Mouse (Mus musculus) forebrain, embryonic 14.5 days (tissue): ENCODE results near the gene Gtsf2. TPM values are rescaled to one million over a fixed set of nuclear protein-coding genes. Genes with fewer than 3 reads are reported as not detected.

Experiments
- ATAC-seq: fragments of 200-750 bp; cut with Nextera tagmentation; 2 replicates; pipeline ENCODE4 v1.8.0; 2017; ENCODE audit warnings: mild to moderate bottlenecking, moderate library complexity
- DNase-seq: peaks from one replicate; pipeline ENCODE4 v3.0.0-alpha.2; 2015; ENCODE audit warnings: low spot score
- H3K27ac ChIP-seq: fragments of 300-500 bp; sonication (generic); 2 replicates; pipeline ENCODE4 v1.5.1; 2014; ENCODE audit warnings: low read depth, mild to moderate bottlenecking, control low read depth, low read length, moderate library complexity
- H3K27me3 ChIP-seq: fragments of 300-500 bp; sonication (generic); replicated peaks from 2 replicates; pipeline ENCODE4 v1.6.1; 2014; ENCODE audit warnings: low read length, control low read depth, mixed read lengths; ENCODE audit not compliant: control insufficient read depth, insufficient read depth
- H3K36me3 ChIP-seq: fragments of 300-500 bp; sonication (generic); 2 replicates; pipeline ENCODE4 v1.6.1; 2014; ENCODE audit warnings: low read length, control low read depth; ENCODE audit not compliant: control insufficient read depth, insufficient read depth
- H3K4me1 ChIP-seq: fragments of 300-500 bp; sonication (generic); 2 replicates; pipeline ENCODE4 v1.6.1; 2014; ENCODE audit warnings: antibody characterized with exemption, low read length, control low read depth; ENCODE audit not compliant: control insufficient read depth, insufficient read depth
- H3K4me2 ChIP-seq: fragments of 300-500 bp; sonication (generic); 2 replicates; pipeline ENCODE4 v1.6.1; 2014; ENCODE audit warnings: mild to moderate bottlenecking, control low read depth, low read length
- H3K4me3 ChIP-seq: fragments of 300-500 bp; sonication (generic); 2 replicates; pipeline ENCODE4 v1.5.1; 2014; ENCODE audit warnings: low read depth, low read length, control low read depth
- H3K9ac ChIP-seq: fragments of 300-500 bp; sonication (generic); 2 replicates; pipeline ENCODE4 v1.6.1; 2014; ENCODE audit warnings: mild to moderate bottlenecking, low read length, control low read depth, moderate library complexity
- H3K9me3 ChIP-seq: fragments of 300-500 bp; sonication (generic); replicated peaks from 2 replicates; pipeline ENCODE4 v1.6.1; 2016; ENCODE audit warnings: low read length, control low read depth, mixed read lengths; ENCODE audit not compliant: control insufficient read depth
- WGBS: fragments of 180-500 bp; shearing (Covaris S2); extraction: QIAGEN DNeasy Blood & Tissue Kit; methylation state at CpG from one replicate; pipeline ENCODE4 v1.1.7; 2014; 5-methylcytosine and 5-hydroxymethylcytosine counted together
- polyA plus RNA-seq: library from polyadenylated mRNA; unstranded; fragments of >200 nt; fragmentation: Nextera tagmentation; extraction: Ambion mirVana; gene quantifications from 2 replicates; pipeline ENCODE4 v1.2.1, GENCODE M21; 2014

Gene Gtsf2
- polyA plus RNA-seq, result not detected in 2 replicates

- ATAC-seq, result no peak
- no peaks in the 10 kb centered on the region for H3K27me3 ChIP-seq
- 15% methylated on average over 3 of the region's 3 CpGs for WGBS
- H3K27ac ChIP-seq, result no peak within 1 kb of the TSS
- DNase-seq, result no peak
- H3K4me3 ChIP-seq, result no peak within 1 kb of the TSS
- no peak within 1 kb of the TSS for H3K4me2 ChIP-seq
- no peak within 1 kb of the TSS for H3K9ac ChIP-seq
- H3K36me3 ChIP-seq, result no peaks in the 10 kb centered on the region
- H3K4me1 ChIP-seq, result no peaks in the 10 kb centered on the region
- no peaks in the 10 kb centered on the region for H3K9me3 ChIP-seq
These were observed at the start of gene Gtsf2 for GRCm38 (mm10) chr15:103448369-103448768. Gene Gtsf2 (minus strand): TSS chr15:103448469.

DNA sequence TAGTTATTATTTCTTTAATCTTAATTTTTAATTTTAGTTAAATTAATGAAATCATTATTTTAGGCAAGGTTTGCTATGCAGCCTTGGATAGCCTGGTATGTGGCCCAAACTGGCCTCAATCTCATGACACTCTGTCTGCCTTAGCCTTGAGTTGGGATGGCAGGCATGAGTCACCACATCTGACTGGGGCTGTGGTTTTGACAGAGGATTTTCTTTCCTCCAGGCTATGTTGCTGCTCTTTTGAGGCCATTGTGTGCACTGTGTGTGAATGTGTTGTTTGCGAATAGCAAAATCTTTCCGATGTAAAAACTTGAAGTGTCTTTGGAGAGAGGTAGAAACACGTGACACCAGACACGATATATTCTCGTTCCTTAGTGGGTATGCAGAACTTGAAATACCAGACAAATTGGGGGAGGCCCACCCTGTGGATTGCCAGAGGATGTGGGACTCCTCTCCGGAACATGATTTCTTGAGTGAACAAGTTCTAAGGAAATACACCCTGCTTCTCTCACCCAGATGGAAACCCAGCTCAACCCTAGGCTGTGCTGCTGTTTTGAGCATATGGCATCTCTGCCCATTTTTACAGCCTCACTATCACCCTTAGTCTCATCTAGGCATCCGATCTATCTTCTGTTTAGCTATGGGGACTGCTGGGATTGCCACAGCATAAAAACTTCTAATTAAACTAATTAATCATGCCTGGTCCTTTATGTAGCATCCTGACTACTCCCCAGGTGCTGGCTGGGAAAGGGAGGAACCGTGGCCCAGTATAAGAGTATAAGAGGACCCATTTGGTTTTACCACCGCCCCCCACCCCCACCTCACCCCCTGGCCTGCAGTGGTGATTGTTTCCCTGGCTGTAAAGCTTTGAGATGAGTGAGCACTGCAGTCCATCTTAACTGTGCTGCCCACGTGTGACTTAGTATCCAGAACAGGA lies 48.2 kb upstream of the Gtsf2 start:
- no peaks in the 10 kb centered on the region for H3K36me3 ChIP-seq
- no peak overlapping the region for H3K4me3 ChIP-seq
- no peaks in the 10 kb centered on the region for H3K9me3 ChIP-seq
- 52% methylated on average over 10 of the region's 10 CpGs for WGBS
- H3K9ac ChIP-seq, result no peak overlapping the region
- H3K27me3 ChIP-seq, result no peaks in the 10 kb centered on the region
- ATAC-seq (0 out of 2 replicates have a peak, but pooled peaks have one; percentile 26), DNase-seq (no peak)
- no peak overlapping the region for H3K27ac ChIP-seq
- no peak overlapping the region for H3K4me2 ChIP-seq
- peaks cover 14% of the 10 kb centered on the region for H3K4me1 ChIP-seq

DNA sequence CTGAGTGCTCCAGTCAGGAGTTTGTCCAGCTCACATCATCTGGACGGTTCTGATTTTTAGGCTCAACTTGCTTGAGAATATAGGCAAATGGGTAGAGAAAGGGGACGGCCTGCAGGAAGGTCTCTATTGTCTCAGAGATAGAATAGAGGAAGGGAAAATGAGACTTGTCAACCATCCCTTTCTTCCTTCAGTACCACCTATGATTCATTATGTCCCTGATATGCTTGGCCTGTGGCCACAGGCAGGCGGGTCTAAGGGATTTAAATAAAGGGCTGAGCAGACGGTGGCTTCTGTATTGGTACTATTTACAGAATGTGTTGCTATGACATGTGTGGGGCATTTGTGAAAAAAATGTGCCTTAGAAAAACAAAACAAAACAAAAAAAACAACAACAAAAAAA lies 40.1 kb upstream of the Gtsf2 start:
- Histone ChIP-seq H3K9me3 (no peaks in the 10 kb centered on the region), H3K4me3 (no peak overlapping the region), H3K27ac (no peak overlapping the region), H3K4me1 (peaks cover 12% of the 10 kb centered on the region; the same call in 1 of the 2 replicates), H3K4me2 (no peak overlapping the region), H3K27me3 (no peaks in the 10 kb centered on the region), H3K9ac (no peak overlapping the region), H3K36me3 (no peaks in the 10 kb centered on the region)
- DNase-seq, result no peak
- ATAC-seq, result no peak
- WGBS, result 39% methylated on average over 4 of the region's 4 CpGs

- Histone ChIP-seq H3K9ac (no peak overlapping the region), H3K4me1 (peaks cover 12% of the 10 kb centered on the region; the same call in 1 of the 2 replicates), H3K9me3 (no peaks in the 10 kb centered on the region), H3K4me2 (no peak overlapping the region), H3K27ac (no peak overlapping the region), H3K4me3 (no peak overlapping the region), H3K27me3 (no peaks in the 10 kb centered on the region), H3K36me3 (no peaks in the 10 kb centered on the region)
- no peak for DNase-seq
- no peak for ATAC-seq
- 57% methylated on average over 1 of the region's 1 CpGs for WGBS
These were observed 38.4 kb upstream of the Gtsf2 start for GRCm38 (mm10) chr15:103486658-103487057.

DNA sequence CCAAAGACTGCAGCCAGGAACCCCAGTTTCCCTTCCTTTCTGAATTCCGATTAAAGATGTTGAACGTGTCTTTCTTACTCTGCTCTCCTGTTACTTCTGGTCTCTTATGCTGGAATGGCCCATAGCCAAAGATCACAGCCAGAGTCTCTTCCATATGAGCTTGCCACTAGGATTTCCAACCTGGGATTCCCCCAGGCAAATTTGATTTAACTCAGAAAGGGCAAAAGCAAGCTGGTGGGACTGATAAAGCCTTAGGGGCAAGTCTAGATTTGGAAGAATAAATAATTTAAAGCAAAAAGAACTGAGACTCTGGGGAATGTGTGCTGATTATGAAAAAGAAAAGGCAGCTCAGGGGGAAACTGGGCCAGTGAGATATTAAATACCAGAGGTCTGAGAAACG lies 36.8 kb upstream of the Gtsf2 start:
- Histone ChIP-seq H3K4me3 (no peak overlapping the region), H3K27ac (no peak overlapping the region), H3K9ac (no peak overlapping the region), H3K4me1 (peaks cover 12% of the 10 kb centered on the region; the same call in 1 of the 2 replicates), H3K4me2 (no peak overlapping the region), H3K9me3 (no peaks in the 10 kb centered on the region), H3K27me3 (no peaks in the 10 kb centered on the region), H3K36me3 (no peaks in the 10 kb centered on the region)
- 46% methylated on average over 3 of the region's 3 CpGs for WGBS
- ATAC-seq (no peak), DNase-seq (no peak)

DNA sequence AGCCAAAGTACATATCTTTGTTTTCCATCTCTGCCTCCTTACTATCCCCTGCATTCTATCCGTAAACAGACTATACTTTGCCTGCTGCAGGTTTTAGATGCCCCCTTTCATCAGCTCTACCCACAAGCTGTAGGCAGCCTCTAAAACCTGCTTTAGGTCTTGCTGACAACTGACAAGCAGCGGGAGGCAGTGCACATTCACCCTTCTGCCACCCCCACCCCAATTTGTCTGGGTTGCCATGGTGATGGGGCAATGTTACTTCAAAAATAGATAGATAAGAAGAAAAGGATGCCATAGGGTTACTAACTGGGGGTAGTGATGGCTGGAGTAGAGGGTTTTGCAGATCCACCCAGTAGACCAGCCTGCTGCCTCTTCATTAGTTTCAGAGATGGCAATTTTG lies 36.2 kb upstream of the Gtsf2 start:
- DNase-seq (no peak), ATAC-seq (no peak)
- no peak overlapping the region; the same call in 1 of the 2 replicates for H3K9ac ChIP-seq
- H3K9me3 ChIP-seq, result no peaks in the 10 kb centered on the region
- no peak overlapping the region for H3K4me2 ChIP-seq
- no peaks in the 10 kb centered on the region for H3K27me3 ChIP-seq
- peaks cover 12% of the 10 kb centered on the region; the same call in 1 of the 2 replicates for H3K4me1 ChIP-seq
- WGBS, result 49% methylated on average over 2 of the region's 2 CpGs
- no peak overlapping the region for H3K4me3 ChIP-seq
- H3K27ac ChIP-seq, result no peak overlapping the region
- no peaks in the 10 kb centered on the region for H3K36me3 ChIP-seq

DNA sequence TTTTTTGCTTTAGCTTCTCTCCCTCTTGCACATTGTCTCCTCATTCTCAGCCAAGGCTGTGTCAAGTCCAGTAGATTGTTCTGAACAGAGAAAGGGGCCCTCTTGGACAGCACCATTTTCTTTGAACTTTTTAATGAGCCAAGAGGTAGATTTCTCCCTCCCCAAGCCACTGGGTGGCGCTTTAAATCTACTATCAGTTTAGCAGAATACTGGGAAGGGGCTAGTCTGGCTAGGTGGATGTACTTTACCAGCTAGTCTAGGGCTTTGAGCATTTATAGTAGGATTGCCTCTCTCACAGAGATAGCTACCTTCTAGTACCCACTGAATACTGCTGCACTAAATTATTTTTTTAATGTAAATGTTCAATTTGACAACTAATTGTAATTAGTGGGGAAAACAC lies 34.2 kb upstream of the Gtsf2 start:
- Histone ChIP-seq H3K9ac (no peak overlapping the region), H3K4me1 (peaks cover 8% of the 10 kb centered on the region; the same call in 1 of the 2 replicates), H3K27ac (no peak overlapping the region), H3K27me3 (no peaks in the 10 kb centered on the region), H3K4me2 (no peak overlapping the region), H3K4me3 (no peak overlapping the region), H3K36me3 (no peaks in the 10 kb centered on the region), H3K9me3 (no peaks in the 10 kb centered on the region)
- DNase-seq, result peak; percentile 83
- WGBS, result 0% methylated on average over 1 of the region's 1 CpGs
- ATAC-seq, result peak; percentile 65

GRCm38 (mm10) chr15:103480129-103480528 lies 31.9 kb upstream of the Gtsf2 start:
- no peaks in the 10 kb centered on the region for H3K27me3 ChIP-seq
- no peak for ATAC-seq
- H3K9ac ChIP-seq, result no peak overlapping the region
- no peak overlapping the region for H3K4me3 ChIP-seq
- 91% methylated on average over 2 of the region's 2 CpGs for WGBS
- no peak for DNase-seq
- H3K36me3 ChIP-seq, result no peaks in the 10 kb centered on the region
- H3K4me2 ChIP-seq, result no peak overlapping the region
- no peak overlapping the region for H3K27ac ChIP-seq
- no peaks in the 10 kb centered on the region for H3K9me3 ChIP-seq
- peaks cover 8% of the 10 kb centered on the region; the same call in 1 of the 2 replicates for H3K4me1 ChIP-seq

DNA sequence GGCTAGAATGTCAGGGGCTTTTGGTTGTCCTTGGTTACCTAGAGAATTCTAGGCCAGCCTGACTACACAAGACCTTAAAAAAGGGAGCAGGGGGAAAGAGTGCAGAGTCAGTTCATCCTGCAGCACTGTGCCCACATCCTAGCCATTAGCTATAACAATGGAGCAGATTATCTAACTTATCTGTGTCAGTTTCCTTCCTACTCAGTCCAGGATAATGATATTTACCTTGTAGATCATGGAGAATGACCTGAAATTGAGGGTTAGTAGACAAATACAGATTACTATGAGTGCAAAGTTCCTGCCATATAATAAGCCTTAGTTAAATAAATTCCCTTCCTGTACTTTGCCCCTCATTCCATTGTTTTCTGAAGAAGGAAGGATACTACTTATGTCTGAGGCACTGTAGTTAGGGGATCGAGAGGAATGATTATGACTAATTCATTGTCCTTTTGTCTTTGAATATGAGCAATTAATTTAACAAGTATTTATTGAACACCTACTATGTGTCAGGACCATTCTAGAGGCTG lies 30.9 kb upstream of the Gtsf2 start:
- no peak for ATAC-seq
- no peak for DNase-seq
- 74% methylated on average over 1 of the region's 1 CpGs for WGBS
- no peak overlapping the region for H3K9ac ChIP-seq
- H3K27me3 ChIP-seq, result no peaks in the 10 kb centered on the region
- H3K27ac ChIP-seq, result no peak overlapping the region
- H3K36me3 ChIP-seq, result no peaks in the 10 kb centered on the region
- no peak overlapping the region for H3K4me3 ChIP-seq
- no peak overlapping the region for H3K4me2 ChIP-seq
- no peaks in the 10 kb centered on the region for H3K9me3 ChIP-seq
- H3K4me1 ChIP-seq, result no peaks in the 10 kb centered on the region
